Mouse (Mus musculus): ENCODE data around the gene Trim16. TPM values are rescaled to one million over a fixed set of nuclear protein-coding genes. Genes with fewer than 3 reads are reported as not detected.

Trim16 gene
- polyA plus RNA-seq, 1 experiment from 2014 or later: 50.3 TPM

GRCm38 (mm10) chr11:62809201-62809600, 10.8 kb upstream of the Trim16 start:
- no peak for TF ChIP-seq EP300 (IDR thresholded peaks at IDR 0.05)
- TF ChIP-seq CTCF (IDR thresholded peaks at IDR 0.05): peak; percentile 79
- peaks cover 13% of the 10 kb centered on the region; the same call in 1 of the 2 replicates for H3K4me1 ChIP-seq (ENCODE audit: insufficient read depth, low read depth, low read length)
- ATAC-seq (no peak), DNase-seq (ENCODE audit: low spot score) (no peak)
- no peak overlapping the region for H3K4me3 ChIP-seq (ENCODE audit: low read depth, low read length)
- H3K27me3 ChIP-seq (replicated peaks; ENCODE audit: insufficient read depth, low read length): no peaks in the 10 kb centered on the region
- no peak overlapping the region for H3K9ac ChIP-seq (replicated peaks; ENCODE audit: low read depth)
- WGBS: 67% methylated on average over 4 of the region's 4 CpGs
- H3K27ac ChIP-seq (ENCODE audit: low read length): no peak overlapping the region
- no peak overlapping the region for H3K4me2 ChIP-seq (replicated peaks; ENCODE audit: low read depth, low read length)
- H3K9me3 ChIP-seq (ENCODE audit: low read length): no peaks in the 10 kb centered on the region
- H3K36me3 ChIP-seq (ENCODE audit: insufficient read depth, low read length): no peaks in the 10 kb centered on the region

GRCm38 (mm10) chr11:62812268-62812667, 7.8 kb upstream of the Trim16 start:
- H3K4me2 ChIP-seq (replicated peaks; ENCODE audit: low read depth, low read length): no peak overlapping the region
- H3K27ac ChIP-seq (ENCODE audit: low read length): 0 out of 2 replicates have a peak overlapping the region, but pooled peaks have one; percentile 4
- no peaks in the 10 kb centered on the region for H3K27me3 ChIP-seq (replicated peaks; ENCODE audit: insufficient read depth, low read length)
- H3K9ac ChIP-seq (replicated peaks; ENCODE audit: low read depth): no peak overlapping the region
- DNase-seq (ENCODE audit: low spot score) (no peak), ATAC-seq (no peak)
- TF ChIP-seq EP300 (IDR thresholded peaks at IDR 0.05): no peak
- TF ChIP-seq CTCF (IDR thresholded peaks at IDR 0.05): no peak
- no peaks in the 10 kb centered on the region for H3K36me3 ChIP-seq (ENCODE audit: insufficient read depth, low read length)
- WGBS: 60% methylated on average over 6 of the region's 6 CpGs
- H3K4me1 ChIP-seq (ENCODE audit: insufficient read depth, low read depth, low read length): peaks cover 13% of the 10 kb centered on the region; the same call in 1 of the 2 replicates
- no peaks in the 10 kb centered on the region for H3K9me3 ChIP-seq (ENCODE audit: low read length)
- no peak overlapping the region for H3K4me3 ChIP-seq (ENCODE audit: low read depth, low read length)

DNA sequence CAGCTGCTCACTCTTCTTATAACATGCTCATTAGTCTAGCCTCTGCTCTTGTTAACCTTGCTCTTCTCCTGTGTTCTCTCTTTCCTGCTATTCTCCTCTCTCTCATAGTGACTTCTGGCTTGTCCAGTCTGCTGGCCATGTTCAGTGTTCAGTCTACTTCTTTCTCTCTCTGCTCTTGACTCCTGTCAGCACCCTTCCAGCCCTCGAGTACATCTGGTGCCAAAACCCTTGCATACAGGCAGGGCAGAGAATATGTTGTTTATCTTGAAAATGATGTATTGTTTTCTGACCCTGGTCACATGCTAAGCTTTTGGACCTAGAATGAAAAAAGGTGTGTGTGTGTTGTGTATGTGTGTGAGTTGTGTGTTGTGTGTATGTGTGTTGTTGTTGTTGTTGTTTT, 6.5 kb upstream of the Trim16 start:
- 8% methylated on average over 1 of the region's 1 CpGs for WGBS
- no peak overlapping the region for H3K4me2 ChIP-seq (replicated peaks; ENCODE audit: low read depth, low read length)

DNA sequence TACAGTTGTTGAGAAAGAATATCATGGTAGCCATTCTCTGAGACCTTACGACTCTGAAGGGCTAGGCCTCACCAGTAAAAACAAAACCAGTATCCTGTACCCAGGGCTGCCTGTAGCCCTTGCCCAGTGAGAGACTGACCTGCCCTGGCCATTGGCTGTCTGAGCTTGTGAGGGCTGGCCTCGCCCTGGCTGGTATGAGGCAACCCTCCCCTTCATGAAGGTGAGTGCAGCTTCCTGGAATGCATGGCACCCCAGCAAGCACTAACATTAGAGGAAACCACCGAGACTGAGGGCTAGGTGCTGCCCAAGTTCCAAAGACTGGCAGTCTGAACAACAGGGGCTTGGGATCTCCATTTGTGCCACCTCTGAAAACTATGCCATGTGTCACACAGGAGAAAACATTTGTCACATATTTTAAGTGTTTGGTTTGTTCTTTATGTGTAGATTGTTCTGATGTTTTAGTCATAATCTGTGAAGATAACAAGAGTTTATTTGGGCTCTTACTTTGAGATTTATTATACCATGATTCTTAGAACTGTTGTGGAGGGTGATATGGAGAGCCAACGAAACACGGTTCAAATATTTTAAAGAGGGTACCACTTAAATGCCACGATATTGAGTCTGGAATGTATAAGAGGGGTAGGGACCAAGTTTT, 5.9 kb upstream of the Trim16 start:
- peak; percentile 88 for DNase-seq (ENCODE audit: low spot score)
- H3K9me3 ChIP-seq (ENCODE audit: low read length): no peaks in the 10 kb centered on the region
- no peaks in the 10 kb centered on the region for H3K27me3 ChIP-seq (replicated peaks; ENCODE audit: insufficient read depth, low read length)
- WGBS: 35% methylated on average over 6 of the region's 6 CpGs
- TF ChIP-seq EP300 (IDR thresholded peaks at IDR 0.05): peak; percentile 96
- TF ChIP-seq CTCF (IDR thresholded peaks at IDR 0.05): no peak
- no peak overlapping the region for H3K4me3 ChIP-seq (ENCODE audit: low read depth, low read length)
- no peak overlapping the region for H3K9ac ChIP-seq (replicated peaks; ENCODE audit: low read depth)
- no peaks in the 10 kb centered on the region for H3K36me3 ChIP-seq (ENCODE audit: insufficient read depth, low read length)
- H3K27ac ChIP-seq (ENCODE audit: low read length): peak overlapping the region; percentile 75
- ATAC-seq: peak; percentile 96
- H3K4me2 ChIP-seq (replicated peaks; ENCODE audit: low read depth, low read length): no peak overlapping the region
- H3K4me1 ChIP-seq (ENCODE audit: insufficient read depth, low read depth, low read length): peaks cover 13% of the 10 kb centered on the region; the same call in 1 of the 2 replicates

More for the DNA sequence above, 6.5 kb upstream of the Trim16 start:
- TF ChIP-seq CTCF (IDR thresholded peaks at IDR 0.05) (no peak), EP300 (IDR thresholded peaks at IDR 0.05) (no peak)
- Histone ChIP-seq H3K4me1 (ENCODE audit: insufficient read depth, low read depth, low read length) (peaks cover 13% of the 10 kb centered on the region; the same call in 1 of the 2 replicates), H3K27ac (ENCODE audit: low read length) (peak overlapping the region; percentile 75), H3K9me3 (ENCODE audit: low read length) (no peaks in the 10 kb centered on the region), H3K9ac (replicated peaks; ENCODE audit: low read depth) (no peak overlapping the region), H3K27me3 (replicated peaks; ENCODE audit: insufficient read depth, low read length) (no peaks in the 10 kb centered on the region), H3K4me3 (ENCODE audit: low read depth, low read length) (no peak overlapping the region), H3K36me3 (ENCODE audit: insufficient read depth, low read length) (no peaks in the 10 kb centered on the region)
- ATAC-seq: no peak
- DNase-seq (ENCODE audit: low spot score): no peak

DNA sequence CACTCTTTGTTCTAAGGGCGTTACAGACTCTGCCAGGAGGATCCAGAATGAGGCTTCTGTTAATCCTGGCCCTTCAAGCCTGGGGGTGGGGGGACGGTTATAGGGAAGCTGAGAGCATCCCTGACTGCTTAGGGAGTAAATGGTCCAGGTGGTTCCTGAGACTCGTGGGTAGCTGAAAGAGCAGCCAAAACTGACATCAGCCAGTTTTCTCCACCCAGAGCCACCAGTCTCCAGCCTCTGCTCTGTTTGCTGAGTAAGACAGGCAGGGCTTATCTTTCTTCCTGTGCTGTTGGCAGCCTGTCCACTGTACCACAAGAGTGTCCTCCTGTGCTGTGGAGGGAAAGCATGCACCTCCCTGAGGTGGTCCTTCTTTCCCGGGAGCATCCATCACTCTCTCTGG, 5.4 kb upstream of the Trim16 start:
- Histone ChIP-seq H3K27ac (ENCODE audit: low read length) (peak overlapping the region; percentile 70), H3K36me3 (ENCODE audit: insufficient read depth, low read length) (no peaks in the 10 kb centered on the region), H3K4me1 (ENCODE audit: insufficient read depth, low read depth, low read length) (peaks cover 13% of the 10 kb centered on the region; the same call in 1 of the 2 replicates), H3K9me3 (ENCODE audit: low read length) (no peaks in the 10 kb centered on the region), H3K27me3 (replicated peaks; ENCODE audit: insufficient read depth, low read length) (no peaks in the 10 kb centered on the region), H3K9ac (replicated peaks; ENCODE audit: low read depth) (no peak overlapping the region), H3K4me3 (ENCODE audit: low read depth, low read length) (no peak overlapping the region), H3K4me2 (replicated peaks; ENCODE audit: low read depth, low read length) (no peak overlapping the region)
- no peak for TF ChIP-seq CTCF (IDR thresholded peaks at IDR 0.05)
- TF ChIP-seq EP300 (IDR thresholded peaks at IDR 0.05): no peak
- DNase-seq (ENCODE audit: low spot score) (peak; percentile 36), ATAC-seq (peak; percentile 8; the same call in 1 of the 2 replicates)
- WGBS: 27% methylated on average over 4 of the region's 4 CpGs

DNA sequence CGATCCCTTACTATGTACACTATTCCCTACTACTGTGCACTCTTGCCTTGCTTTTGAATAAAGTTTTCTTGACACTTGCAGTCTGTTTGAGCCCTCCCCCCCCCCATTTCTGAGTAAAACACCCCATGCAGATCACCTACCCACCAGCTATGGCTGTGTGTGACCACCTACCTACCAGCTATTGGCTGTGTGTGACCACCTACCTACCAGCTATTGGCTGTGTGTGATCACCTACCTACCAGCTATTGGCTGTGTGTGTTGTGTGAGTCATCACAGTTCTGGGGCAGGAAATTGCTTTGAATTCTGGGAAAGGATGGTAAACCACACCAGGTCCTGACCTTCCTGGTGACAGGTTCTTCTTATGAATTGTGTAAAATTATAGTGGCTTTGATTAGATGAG, 4.6 kb upstream of the Trim16 start:
- ATAC-seq: no peak
- Histone ChIP-seq H3K4me1 (ENCODE audit: insufficient read depth, low read depth, low read length) (peaks cover 13% of the 10 kb centered on the region; the same call in 1 of the 2 replicates), H3K9ac (replicated peaks; ENCODE audit: low read depth) (no peak overlapping the region), H3K4me3 (ENCODE audit: low read depth, low read length) (no peak overlapping the region), H3K4me2 (replicated peaks; ENCODE audit: low read depth, low read length) (no peak overlapping the region), H3K9me3 (ENCODE audit: low read length) (no peaks in the 10 kb centered on the region), H3K27ac (ENCODE audit: low read length) (no peak overlapping the region), H3K36me3 (ENCODE audit: insufficient read depth, low read length) (no peaks in the 10 kb centered on the region), H3K27me3 (replicated peaks; ENCODE audit: insufficient read depth, low read length) (no peaks in the 10 kb centered on the region)
- no peak for TF ChIP-seq CTCF (IDR thresholded peaks at IDR 0.05)
- no peak for TF ChIP-seq EP300 (IDR thresholded peaks at IDR 0.05)
- 81% methylated on average over 1 of the region's 1 CpGs for whole genome bisulfite sequencing
- DNase-seq (ENCODE audit: low spot score): no peak
